Mouse (Mus musculus): ENCODE results near the gene 3110018I06Rik. TPM values are rescaled to one million over a fixed set of nuclear protein-coding genes. Genes with fewer than 3 reads are reported as not detected.

Gene 3110018I06Rik
- not detected in 2 replicates for polyA plus RNA-seq (2015; fragmentation: Nextera tagmentation; extraction: Ambion mirVana)

DNA sequence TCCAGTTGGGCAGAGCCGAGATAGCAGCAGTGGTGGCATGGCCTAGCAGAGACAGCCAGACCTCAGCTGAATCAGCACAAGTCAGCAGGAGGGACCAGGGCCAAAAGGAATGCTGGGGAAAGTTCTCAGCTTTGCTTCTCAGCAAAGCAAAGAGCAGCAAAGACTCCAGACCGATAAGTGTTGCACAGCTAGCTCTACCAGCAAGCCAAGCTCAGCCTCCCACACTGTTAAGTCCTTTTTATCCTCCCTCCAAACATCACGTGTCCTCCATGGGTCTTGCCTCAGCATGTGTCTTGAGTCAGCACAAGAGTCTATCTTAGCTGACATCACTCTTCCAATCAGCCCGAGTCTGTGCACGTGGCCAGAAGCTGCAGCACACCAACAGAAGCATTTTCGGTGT lies at the start of gene 3110018I06Rik:
3110018I06Rik (plus strand) TSS at position 262 of the 400 bp plus-strand sequence.
- no peak for ATAC-seq (ENCODE audit: insufficient read depth, low FRiP score, low read depth)
- no peak within 1 kb of the TSS for H3K4me2 ChIP-seq
- no peaks in the 10 kb centered on the region for H3K27me3 ChIP-seq (replicated peaks)
- 80% methylated on average over 6 of the region's 6 CpGs for WGBS
- H3K9me3 ChIP-seq = no peaks in the 10 kb centered on the region
- H3K4me1 ChIP-seq = no peaks in the 10 kb centered on the region
- H3K36me3 ChIP-seq = no peaks in the 10 kb centered on the region
- H3K27ac ChIP-seq = no peak within 1 kb of the TSS
- H3K9ac ChIP-seq = no peak within 1 kb of the TSS
- no peak within 1 kb of the TSS for H3K4me3 ChIP-seq (replicated peaks)

DNA sequence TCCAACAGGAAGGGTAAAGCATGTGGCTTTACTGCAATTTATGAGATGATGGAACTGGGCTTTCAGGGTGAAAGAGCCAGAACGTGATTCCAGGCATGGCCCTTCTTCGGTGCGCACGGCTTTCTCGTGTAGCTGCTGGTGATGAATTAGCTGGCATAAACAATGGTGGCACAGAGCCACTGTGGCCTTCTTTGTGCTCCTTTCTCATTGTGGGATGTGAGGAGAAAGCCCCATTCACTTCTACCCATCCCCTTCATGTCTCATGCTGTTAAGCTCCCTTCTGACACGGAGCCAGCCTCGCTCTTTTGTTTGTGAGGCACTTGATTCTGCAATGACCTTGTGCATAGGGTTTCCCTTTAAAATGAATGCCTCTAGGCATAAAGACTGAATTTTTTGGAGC lies 43.8 kb upstream of the 3110018I06Rik start:
- no peak overlapping the region for H3K4me2 ChIP-seq
- no peaks in the 10 kb centered on the region for H3K36me3 ChIP-seq
- ATAC-seq (ENCODE audit: insufficient read depth, low FRiP score, low read depth) = no peak
- no peaks in the 10 kb centered on the region for H3K9me3 ChIP-seq
- no peaks in the 10 kb centered on the region for H3K4me1 ChIP-seq
- no peaks in the 10 kb centered on the region for H3K27me3 ChIP-seq (replicated peaks)
- no peak overlapping the region for H3K4me3 ChIP-seq (replicated peaks)
- no peak overlapping the region for H3K9ac ChIP-seq
- WGBS = 82% methylated on average over 7 of the region's 7 CpGs
- no peak overlapping the region for H3K27ac ChIP-seq

DNA sequence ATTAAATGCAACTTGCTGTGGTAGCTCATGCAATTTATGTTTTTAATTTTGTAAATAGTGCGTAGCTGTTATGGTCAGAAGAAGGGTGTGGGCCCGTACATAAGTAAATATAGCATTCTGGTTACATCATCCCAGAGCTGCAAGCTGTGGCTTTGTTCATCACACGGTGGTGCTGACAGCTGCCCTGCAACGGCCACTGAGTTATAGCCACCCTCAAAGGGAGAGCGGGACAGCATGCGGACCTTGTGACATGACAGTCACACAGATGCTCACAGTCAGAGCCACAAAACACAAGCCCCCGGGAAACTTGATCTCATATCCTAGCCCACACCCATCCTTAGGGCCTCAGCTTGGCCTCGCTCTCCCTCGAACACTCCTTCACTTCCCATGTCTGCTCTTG lies 30.6 kb upstream of the 3110018I06Rik start:
- H3K4me3 ChIP-seq (replicated peaks) = no peak overlapping the region
- ATAC-seq (ENCODE audit: insufficient read depth, low FRiP score, low read depth) = no peak
- no peaks in the 10 kb centered on the region for H3K4me1 ChIP-seq
- H3K36me3 ChIP-seq = no peaks in the 10 kb centered on the region
- H3K27me3 ChIP-seq (replicated peaks) = no peaks in the 10 kb centered on the region
- WGBS = 67% methylated on average over 9 of the region's 9 CpGs
- H3K4me2 ChIP-seq = no peak overlapping the region
- no peak overlapping the region for H3K9ac ChIP-seq
- H3K27ac ChIP-seq = no peak overlapping the region
- H3K9me3 ChIP-seq = no peaks in the 10 kb centered on the region

DNA sequence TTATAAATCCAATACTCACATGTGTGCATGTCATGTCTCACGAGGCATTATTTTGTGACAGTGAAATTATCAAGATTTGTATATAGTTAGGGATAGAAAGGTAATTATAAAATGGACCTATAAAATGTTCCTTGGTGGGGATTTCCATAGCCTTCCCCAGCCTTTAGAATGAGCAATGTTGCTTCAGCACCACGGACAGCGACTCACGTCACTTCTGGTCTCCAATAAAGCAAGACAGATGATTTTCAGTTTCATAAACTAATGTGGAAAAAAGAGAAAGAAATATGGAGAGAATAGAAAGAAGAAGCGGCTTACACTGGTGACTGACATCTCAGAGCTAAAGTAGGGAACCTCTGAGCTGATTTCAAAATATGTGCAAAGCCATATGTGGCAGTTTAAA lies 23.7 kb upstream of the 3110018I06Rik start:
- 10% methylated on average over 5 of the region's 5 CpGs for WGBS

DNA sequence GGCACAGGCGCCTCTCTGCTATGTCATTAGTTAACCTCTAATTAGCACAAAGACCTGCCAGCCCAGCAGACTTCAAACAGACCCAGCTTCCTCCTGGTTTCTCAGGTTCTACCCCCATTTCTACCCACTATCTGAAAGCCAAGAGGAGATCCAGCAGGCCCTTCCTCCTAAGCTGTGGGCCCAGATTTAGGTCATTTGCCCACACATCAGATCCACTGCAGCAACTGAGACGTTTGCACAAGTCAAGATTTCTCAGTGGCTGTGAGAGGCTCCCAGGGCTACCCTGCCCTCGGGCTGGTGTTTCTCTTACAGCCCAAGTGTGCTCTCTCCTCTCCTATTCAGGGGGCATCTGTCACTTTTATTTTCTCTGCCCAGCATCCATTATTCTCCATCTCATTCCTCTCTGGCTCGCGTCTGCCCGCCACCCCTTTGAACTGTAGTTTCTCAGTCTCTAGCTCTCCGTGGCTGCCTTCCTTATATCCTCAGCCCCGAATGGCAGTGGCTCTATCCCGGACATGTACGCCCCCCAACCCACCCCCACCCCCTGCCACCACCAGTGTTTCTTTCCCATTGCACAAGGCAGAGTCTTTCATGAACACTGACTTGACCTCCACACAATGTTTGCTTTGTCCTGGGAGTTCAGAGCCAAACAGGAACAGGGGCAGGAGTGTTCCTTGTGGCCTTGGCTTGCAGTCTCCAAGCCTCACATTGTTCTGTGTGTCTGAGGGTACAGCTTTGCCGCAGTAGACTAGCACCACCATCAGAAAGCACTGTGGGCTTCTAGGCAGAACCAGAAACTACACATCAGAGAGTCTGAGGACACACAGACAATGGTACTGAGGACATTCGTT lies 11.8 kb upstream of the 3110018I06Rik start:
- whole genome bisulfite sequencing = 64% methylated on average over 12 of the region's 12 CpGs
- H3K9ac ChIP-seq = no peak overlapping the region
- no peak overlapping the region for H3K4me2 ChIP-seq
- no peaks in the 10 kb centered on the region for H3K9me3 ChIP-seq
- H3K4me3 ChIP-seq (replicated peaks) = no peak overlapping the region
- H3K27me3 ChIP-seq (replicated peaks) = no peaks in the 10 kb centered on the region
- H3K36me3 ChIP-seq = no peaks in the 10 kb centered on the region
- H3K27ac ChIP-seq = no peak overlapping the region
- H3K4me1 ChIP-seq = no peaks in the 10 kb centered on the region
- no peak for ATAC-seq (ENCODE audit: insufficient read depth, low FRiP score, low read depth)

More for the DNA sequence above, 23.7 kb upstream of the 3110018I06Rik start:
- Histone ChIP-seq H3K36me3 (no peaks in the 10 kb centered on the region), H3K4me1 (no peaks in the 10 kb centered on the region), H3K9me3 (no peaks in the 10 kb centered on the region), H3K4me2 (no peak overlapping the region), H3K9ac (no peak overlapping the region), H3K4me3 (replicated peaks) (no peak overlapping the region), H3K27me3 (replicated peaks) (no peaks in the 10 kb centered on the region), H3K27ac (no peak overlapping the region)
- no peak for ATAC-seq (ENCODE audit: insufficient read depth, low FRiP score, low read depth)

DNA sequence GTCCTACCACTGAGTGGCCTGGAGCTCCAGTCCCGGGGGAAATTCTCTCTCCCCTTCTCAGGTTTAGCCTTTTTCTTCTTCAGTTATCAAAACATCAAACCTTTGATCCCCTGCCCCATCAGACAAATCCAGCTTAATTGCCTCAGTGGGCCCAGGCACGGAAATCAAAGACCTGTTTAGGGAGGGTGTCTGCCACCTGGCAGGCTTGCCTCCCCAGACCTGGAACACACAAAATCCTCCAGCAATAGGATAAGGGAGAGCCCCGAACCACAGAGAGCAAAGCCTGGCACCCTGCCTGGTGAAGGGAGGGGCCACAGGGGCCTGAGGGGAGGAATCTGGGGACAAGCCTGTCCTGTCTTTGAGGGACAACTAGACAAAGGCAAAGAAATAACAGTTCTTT lies 9.1 kb upstream of the 3110018I06Rik start:
- H3K4me1 ChIP-seq = no peaks in the 10 kb centered on the region
- no peak overlapping the region for H3K9ac ChIP-seq
- no peak overlapping the region for H3K27ac ChIP-seq
- H3K36me3 ChIP-seq = no peaks in the 10 kb centered on the region
- no peak overlapping the region for H3K4me3 ChIP-seq (replicated peaks)
- WGBS = 8% methylated on average over 3 of the region's 3 CpGs
- no peaks in the 10 kb centered on the region for H3K9me3 ChIP-seq
- ATAC-seq (ENCODE audit: insufficient read depth, low FRiP score, low read depth) = no peak
- no peaks in the 10 kb centered on the region for H3K27me3 ChIP-seq (replicated peaks)
- H3K4me2 ChIP-seq = no peak overlapping the region

DNA sequence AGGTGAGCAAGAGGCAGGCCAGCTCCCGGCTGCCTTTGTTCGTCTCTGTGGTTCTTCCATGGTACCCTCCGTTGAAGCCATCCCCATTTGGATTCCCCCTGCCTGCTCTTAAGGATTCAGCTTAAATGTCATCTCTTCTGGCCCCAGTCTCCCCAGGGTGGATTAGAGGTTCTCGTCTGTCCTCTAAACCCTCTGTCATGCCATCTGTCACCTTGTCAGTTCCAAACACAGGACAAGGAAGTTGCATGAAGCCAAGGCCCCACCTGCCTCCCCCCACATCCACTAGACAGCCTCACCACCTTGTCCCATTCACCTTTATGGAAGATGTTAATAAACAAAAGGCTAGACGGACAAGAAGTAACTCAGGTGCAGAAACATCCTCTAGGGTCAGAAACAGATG lies 5.4 kb upstream of the 3110018I06Rik start:
- Histone ChIP-seq H3K9me3 (no peaks in the 10 kb centered on the region), H3K4me3 (replicated peaks) (no peak overlapping the region), H3K27me3 (replicated peaks) (no peaks in the 10 kb centered on the region), H3K36me3 (no peaks in the 10 kb centered on the region), H3K27ac (no peak overlapping the region), H3K9ac (no peak overlapping the region), H3K4me2 (no peak overlapping the region), H3K4me1 (no peaks in the 10 kb centered on the region)
- WGBS = 78% methylated on average over 5 of the region's 5 CpGs
- no peak for ATAC-seq (ENCODE audit: insufficient read depth, low FRiP score, low read depth)

DNA sequence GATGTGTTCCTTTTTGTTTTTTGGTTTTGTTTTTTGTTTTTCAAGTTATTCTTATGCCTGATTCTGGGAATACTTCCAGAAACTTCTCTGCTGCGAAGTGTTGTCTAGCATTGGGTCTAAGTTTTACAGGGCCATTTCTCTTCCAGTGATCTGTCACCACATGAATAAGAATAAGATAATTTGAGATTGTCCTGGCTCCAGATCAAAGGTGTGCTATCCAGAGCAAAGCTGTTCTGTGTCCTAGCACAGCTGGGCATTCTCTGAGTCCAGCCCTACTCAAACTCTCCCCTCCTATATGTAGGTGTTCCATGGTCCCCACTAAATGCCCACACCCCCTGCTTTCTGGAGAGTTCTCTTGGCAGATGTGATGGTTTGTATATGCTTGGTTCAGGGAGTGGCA lies 2.9 kb downstream of the 3110018I06Rik start:
- Histone ChIP-seq H3K27ac (no peak overlapping the region), H3K27me3 (replicated peaks) (no peaks in the 10 kb centered on the region), H3K9me3 (no peaks in the 10 kb centered on the region), H3K4me3 (replicated peaks) (no peak overlapping the region), H3K9ac (no peak overlapping the region), H3K36me3 (no peaks in the 10 kb centered on the region), H3K4me1 (no peaks in the 10 kb centered on the region), H3K4me2 (no peak overlapping the region)
- no peak for ATAC-seq (ENCODE audit: insufficient read depth, low FRiP score, low read depth)
- WGBS = 69% methylated on average over 1 of the region's 1 CpGs

DNA sequence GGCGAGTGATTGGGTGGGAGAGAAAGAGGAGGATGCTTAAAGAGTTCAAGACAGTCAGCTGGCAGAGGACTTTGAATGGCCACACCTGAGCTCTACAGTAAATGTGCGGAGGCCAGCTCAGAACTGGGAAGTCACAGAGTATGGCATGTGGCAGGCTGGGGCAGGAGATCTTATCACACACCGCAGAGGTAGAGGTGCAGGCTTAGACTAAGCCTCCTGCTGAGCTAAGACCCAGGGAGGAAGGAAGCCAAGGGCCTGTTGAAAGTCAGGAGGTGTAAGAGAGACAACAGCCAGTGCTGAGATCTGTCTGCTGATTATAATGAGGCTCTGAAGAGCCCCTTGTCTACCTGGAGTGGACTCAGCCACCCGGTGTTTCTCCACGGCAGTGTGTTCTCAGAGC lies 8.5 kb downstream of the 3110018I06Rik start:
- H3K4me3 ChIP-seq (replicated peaks) = no peak overlapping the region
- no peaks in the 10 kb centered on the region for H3K36me3 ChIP-seq
- H3K27ac ChIP-seq = no peak overlapping the region
- no peaks in the 10 kb centered on the region for H3K4me1 ChIP-seq
- H3K9ac ChIP-seq = no peak overlapping the region
- 78% methylated on average over 5 of the region's 5 CpGs for WGBS
- H3K27me3 ChIP-seq (replicated peaks) = no peaks in the 10 kb centered on the region
- no peak overlapping the region for H3K4me2 ChIP-seq
- ATAC-seq (ENCODE audit: insufficient read depth, low FRiP score, low read depth) = no peak
- H3K9me3 ChIP-seq = no peaks in the 10 kb centered on the region

DNA sequence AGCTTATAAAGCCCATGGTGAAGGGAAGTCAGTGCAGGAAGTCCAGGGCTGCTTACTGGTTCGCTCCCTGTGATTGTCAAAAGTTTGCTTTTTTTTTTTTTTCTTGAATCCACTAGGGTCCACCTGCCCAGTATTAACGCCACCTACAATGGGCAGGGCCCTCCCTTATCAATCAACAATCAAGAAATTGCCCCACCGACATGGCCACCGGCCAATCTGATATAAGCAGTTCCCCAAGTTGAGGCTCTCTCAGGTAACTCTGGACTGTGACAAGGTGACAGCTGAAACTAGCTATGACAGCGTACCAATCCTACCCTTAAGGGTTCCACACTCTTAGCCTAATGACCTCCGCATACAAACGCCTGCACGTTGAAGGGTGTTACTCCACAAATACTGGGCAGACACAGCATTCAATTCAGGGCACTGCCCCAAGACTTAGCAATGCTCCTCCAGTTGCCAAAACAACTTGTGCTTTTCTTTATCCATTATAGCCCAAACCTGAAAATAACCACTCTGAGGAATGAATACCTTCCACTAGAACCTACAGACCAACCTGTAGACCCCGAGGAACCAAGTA lies 21.3 kb downstream of the 3110018I06Rik start:
- 70% methylated on average over 9 of the region's 9 CpGs for WGBS
- Histone ChIP-seq H3K27me3 (replicated peaks) (no peaks in the 10 kb centered on the region), H3K4me3 (replicated peaks) (no peak overlapping the region), H3K4me1 (no peaks in the 10 kb centered on the region), H3K36me3 (no peaks in the 10 kb centered on the region), H3K9ac (no peak overlapping the region), H3K27ac (no peak overlapping the region), H3K9me3 (no peaks in the 10 kb centered on the region), H3K4me2 (no peak overlapping the region)
- ATAC-seq (ENCODE audit: insufficient read depth, low FRiP score, low read depth) = no peak

DNA sequence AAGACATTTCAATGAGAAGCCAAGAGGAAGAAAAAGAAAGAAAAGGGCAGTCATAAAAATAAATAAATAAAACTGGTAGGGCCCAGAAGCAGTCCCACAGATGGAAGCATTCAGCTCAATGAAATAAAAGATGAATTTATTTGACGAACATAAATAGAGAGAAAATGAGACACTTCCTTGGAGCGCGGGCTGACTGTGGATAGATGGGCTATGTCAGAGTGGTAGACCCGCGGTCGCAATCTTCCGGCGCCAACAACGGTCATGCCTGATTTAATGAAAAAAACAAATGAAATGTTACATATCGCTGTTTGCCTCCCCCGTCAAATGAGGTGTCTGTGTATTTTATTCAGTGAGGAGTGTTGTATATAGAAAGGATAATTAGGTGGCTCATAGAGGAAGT lies 22.7 kb downstream of the 3110018I06Rik start:
- Histone ChIP-seq H3K4me1 (no peaks in the 10 kb centered on the region), H3K27ac (no peak overlapping the region), H3K36me3 (no peaks in the 10 kb centered on the region), H3K9me3 (no peaks in the 10 kb centered on the region), H3K4me3 (replicated peaks) (no peak overlapping the region), H3K9ac (no peak overlapping the region), H3K27me3 (replicated peaks) (no peaks in the 10 kb centered on the region), H3K4me2 (no peak overlapping the region)
- ATAC-seq (ENCODE audit: insufficient read depth, low FRiP score, low read depth) = no peak
- WGBS = 88% methylated on average over 11 of the region's 11 CpGs

DNA sequence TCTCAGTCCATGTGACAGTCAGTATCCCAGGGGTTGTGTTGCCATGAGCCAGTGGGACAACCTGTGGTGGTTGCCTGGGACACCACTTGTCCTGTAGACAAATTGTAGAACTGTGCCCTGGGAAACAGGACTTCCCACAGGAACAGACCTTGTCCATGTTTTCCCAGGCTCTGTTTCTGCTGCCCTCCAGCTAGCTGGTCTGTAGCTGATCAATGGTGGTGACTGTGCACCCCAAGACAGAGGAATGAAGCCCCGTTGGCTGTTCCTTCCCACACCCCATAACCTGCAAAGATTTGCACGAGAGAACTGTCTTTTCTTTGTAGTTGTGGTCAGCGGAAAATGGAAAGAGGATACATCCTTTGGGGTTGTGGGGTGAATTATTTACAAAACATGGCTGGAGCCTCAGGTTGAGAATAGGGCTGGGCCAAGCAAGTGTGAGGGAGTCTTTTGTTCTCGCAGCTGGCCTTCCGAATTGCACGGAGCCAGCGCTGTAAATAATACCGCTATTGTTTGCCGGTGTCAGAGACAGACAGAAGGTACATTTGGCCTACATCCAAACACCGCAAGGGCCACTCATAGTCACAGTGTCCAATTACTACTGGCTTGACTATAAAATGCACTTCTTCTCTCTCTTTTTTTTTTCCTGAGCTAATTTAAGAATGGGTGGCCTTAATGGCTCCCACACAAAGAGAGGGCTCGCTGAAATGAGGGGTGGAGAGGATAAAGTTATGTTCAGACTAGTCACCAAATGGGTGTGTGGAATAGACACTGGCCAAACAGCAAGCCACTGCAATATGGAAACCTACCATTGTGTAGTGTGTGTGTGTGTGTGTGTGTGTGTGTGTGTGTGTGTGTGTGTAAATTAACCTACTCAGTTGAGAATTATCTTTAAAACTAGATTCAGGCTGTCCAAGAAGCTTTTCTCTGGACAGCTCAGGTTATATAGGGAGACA lies 28.1 kb downstream of the 3110018I06Rik start:
- H3K4me2 ChIP-seq = no peak overlapping the region
- no peak overlapping the region for H3K4me3 ChIP-seq (replicated peaks)
- H3K27ac ChIP-seq = no peak overlapping the region
- ATAC-seq (ENCODE audit: insufficient read depth, low FRiP score, low read depth) = no peak
- H3K27me3 ChIP-seq (replicated peaks) = no peaks in the 10 kb centered on the region
- H3K4me1 ChIP-seq = no peaks in the 10 kb centered on the region
- no peak overlapping the region for H3K9ac ChIP-seq
- no peaks in the 10 kb centered on the region for H3K9me3 ChIP-seq
- 52% methylated on average over 11 of the region's 11 CpGs for WGBS
- no peaks in the 10 kb centered on the region for H3K36me3 ChIP-seq
